Mouse (Mus musculus) left cerebral cortex, postnatal 36 days (tissue): ENCODE measurements around the gene F13a1. TPM values are rescaled to one million over a fixed set of nuclear protein-coding genes. Genes with fewer than 3 reads are reported as not detected.

ENCODE experiments used
- DNase-seq, 2 experiments: peaks; one replicate each; pipeline ENCODE4 v3.0.0; 2021 to 2022; ENCODE audit warnings: low spot score in 2 of 2, mixed read lengths in 1 of 2
- intact Hi-C: fragments of 180-260 bp; cut with DNase I; formaldehyde crosslinking; loops from one replicate; pipeline ENCODE4 v1.15.1; 2025
- total RNA-seq, 2 experiments: library from RNA; stranded (reverse); gene quantifications; 2 replicates each; pipeline ENCODE4 v1.2.3; 2021

F13a1 gene
- total RNA-seq, 2 experiments from 2014 or later = 2.1 to 5.4 TPM

GRCm38 (mm10) chr13:36962926-36963325 is 87.1 kb downstream of the F13a1 start:
- intact Hi-C loops = no loop called here
- no peak for DNase-seq

DNA sequence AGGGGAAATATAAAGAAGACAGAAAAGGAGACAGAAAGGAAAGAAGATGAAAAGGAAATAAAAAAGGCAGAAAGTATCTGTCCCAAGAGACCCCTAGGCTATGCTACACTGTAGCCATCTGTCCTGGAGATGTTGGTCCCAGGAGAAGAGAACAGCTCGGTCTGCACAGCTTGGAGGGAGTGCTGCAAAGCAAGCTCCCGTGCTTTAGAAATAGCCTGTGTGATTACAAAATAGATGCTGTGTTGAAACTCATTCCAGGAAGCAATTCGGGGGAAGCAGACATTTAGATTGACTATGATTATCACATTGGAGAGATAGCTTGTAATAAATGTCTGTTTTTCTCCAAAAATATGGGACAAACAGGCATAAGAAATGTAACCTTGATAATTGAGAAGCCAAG is 91.0 kb downstream of the F13a1 start:
- DNase-seq = no peak

GRCm38 (mm10) chr13:36954937-36955336 is 95.1 kb downstream of the F13a1 start:
- intact Hi-C loops = no loop called here
- no peak for DNase-seq

More for the DNA sequence above, 91.0 kb downstream of the F13a1 start:
- intact Hi-C loops = no loop called here

- no peak for DNase-seq
- intact Hi-C loops = no loop called here
Measured at GRCm38 (mm10) chr13:36953676-36954075, 96.4 kb downstream of the F13a1 start.

GRCm38 (mm10) chr13:36941891-36942290 is 108.2 kb downstream of the F13a1 start:
- intact Hi-C loops = no loop called here
- no peak for DNase-seq

DNA sequence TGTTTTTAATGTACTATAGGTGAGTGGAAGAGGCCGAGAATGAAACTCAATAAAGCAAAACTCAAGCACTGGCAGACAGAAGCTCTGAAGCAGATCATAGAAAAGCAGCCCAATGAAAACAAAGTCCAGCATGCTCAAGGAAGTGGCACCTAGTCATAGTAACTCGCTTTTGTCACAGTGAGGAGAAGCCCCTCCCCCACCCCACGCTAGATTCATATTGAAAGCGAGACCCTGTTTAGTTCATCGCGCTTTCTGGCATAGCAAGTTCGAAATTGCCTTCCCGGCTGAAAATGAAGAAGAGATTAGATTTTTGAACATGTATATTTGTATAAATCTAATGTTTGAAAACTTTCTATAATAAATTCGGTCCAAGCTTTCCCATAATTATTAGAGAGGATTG is 118.0 kb downstream of the F13a1 start:
- intact Hi-C loops = no loop called here
- DNase-seq = no peak

DNA sequence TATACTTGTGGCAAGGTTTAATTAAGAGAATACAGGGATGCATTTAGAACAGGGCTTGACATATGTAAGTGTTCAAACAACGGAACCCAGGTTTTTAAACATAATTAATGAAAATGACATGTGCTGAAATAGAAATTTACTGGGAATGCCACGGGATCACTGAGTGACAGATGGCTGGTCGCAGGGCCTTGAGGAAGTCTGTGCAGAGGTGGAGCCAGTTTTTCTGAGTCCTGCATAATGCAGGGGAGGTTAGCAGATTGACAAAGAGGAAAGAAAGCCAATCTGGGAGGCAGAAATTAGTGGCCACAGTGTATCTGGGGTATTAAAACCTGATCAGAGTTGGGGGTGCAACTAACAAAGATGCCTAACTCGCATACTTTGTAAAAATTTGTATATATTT is 130.3 kb downstream of the F13a1 start:
- no peak for DNase-seq
- intact Hi-C loops = no loop called here

GRCm38 (mm10) chr13:36903885-36904284 is 146.2 kb downstream of the F13a1 start:
- intact Hi-C loops = no loop called here
- no peak for DNase-seq

- intact Hi-C loops = no loop called here
- no peak for DNase-seq
Measured at GRCm38 (mm10) chr13:36903447-36903846, 146.6 kb downstream of the F13a1 start.

GRCm38 (mm10) chr13:36901603-36902002 is 148.4 kb downstream of the F13a1 start:
- DNase-seq = no peak
- intact Hi-C loops = no loop called here

DNA sequence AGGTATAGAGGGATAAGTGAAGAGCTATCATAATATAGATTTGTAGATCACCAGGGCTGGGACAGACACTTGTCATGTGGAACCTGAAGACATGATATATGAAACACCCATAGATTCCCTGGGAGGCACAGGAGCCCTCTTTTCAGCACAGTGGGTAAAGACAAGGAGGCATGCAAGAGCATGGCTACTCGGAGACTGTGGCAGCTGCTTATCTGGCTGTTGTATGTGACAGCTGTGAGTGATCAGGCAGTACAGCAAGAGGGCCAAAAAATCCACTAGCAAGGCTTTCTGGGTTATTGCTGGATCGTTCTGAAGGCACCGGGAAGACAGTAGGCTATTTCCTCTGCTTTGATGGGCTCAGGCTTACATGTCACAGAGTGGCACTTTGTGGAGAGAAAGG is 149.0 kb downstream of the F13a1 start:
- no peak for DNase-seq
- intact Hi-C loops = no loop called here

DNA sequence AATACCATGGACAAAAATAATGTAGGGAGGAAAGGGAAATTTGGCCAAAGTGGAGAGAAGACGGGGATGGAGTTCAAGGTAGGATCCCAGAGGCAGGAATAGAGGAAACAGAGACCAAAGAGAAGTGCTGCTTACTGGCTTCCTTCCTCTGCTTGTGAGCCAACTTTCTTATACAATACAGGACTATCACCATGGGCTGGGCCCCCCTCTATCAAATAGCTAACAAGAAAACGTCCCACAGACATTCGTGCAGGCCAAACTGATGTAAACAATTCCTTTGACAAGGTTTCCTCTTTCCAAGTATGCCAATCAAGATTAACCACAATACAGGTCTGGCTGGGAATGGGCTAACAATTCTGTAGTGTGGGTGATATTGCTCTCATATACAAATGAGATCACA is 154.0 kb downstream of the F13a1 start:
- no peak for DNase-seq
- intact Hi-C loops = no loop called here

- intact Hi-C loops = loop anchor here (2.0 to 5.0 kb wide), 3 partner anchors 239 to 419 kb away; no protein-coding TSS in a partner anchor
- peak; percentile 54 to 70 for DNase-seq
Measured at GRCm38 (mm10) chr13:36893762-36894161, 156.3 kb downstream of the F13a1 start.

DNA sequence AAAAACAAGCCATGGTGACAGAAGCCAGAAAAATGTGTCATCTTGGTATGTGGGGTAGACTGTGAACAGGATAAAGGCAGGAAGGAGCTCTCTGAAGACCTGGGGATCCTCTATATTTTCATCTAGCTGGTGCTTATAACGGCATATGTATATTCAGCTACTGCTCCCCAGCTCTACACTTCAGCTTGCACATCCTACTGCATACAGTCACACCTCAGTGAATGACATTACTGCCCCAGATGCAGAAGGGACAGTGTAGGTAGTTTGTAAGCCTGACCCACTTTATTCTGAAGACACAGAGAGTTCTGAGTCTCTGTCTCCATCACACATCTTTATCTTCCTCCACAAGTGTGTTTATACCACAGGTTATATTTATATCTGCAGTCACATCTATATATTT is 157.8 kb downstream of the F13a1 start:
- peak; percentile 26 to 43 for DNase-seq
- intact Hi-C loops = loop anchor here (2.0 to 5.0 kb wide), 3 partner anchors 240 to 421 kb away; no protein-coding TSS in a partner anchor

DNA sequence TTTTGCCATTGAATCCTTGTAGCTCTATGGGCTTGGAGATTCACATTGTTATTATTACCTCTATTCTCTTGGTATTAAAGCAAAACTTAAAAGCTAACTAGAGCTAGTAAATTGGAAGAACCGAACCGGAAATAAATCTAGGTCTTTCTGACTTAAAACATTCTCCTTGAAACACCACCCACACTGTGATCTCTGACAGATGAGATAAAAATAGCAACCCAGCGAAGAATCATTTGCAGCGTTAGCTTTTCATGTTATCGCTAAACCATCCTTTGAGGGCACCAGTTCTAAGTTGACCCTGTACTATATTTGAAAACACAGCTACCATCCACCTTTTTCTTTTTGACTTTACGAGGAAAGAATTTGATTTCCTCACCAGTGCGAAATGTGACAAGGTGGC is 164.1 kb downstream of the F13a1 start:
- DNase-seq = no peak
- intact Hi-C loops = no loop called here

GRCm38 (mm10) chr13:36839111-36839510 is 210.9 kb downstream of the F13a1 start:
- intact Hi-C loops = no loop called here
- no peak for DNase-seq
